Mouse (Mus musculus): ENCODE data around the gene Hk3.

DNA sequence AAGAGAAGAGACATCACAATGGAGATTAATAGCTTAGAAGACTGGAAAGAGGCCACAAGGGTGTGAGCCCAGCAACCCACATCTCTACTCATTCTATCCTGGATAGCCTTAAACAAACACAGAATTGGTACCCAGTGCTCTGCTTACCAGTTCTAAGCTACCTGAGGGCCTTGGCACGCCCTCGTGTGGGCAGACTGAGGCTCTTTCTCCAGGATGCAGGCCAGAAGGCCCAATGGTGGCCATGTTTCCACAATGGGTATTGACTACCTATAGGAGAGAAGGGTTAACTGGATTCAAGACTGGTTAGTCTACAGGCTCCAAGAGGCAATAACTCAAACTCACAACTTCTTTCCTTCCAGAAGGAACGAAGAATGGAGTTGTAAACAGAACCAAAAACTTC, 2.0 kb downstream of the Hk3 start:
- TF ChIP-seq CTCF (IDR thresholded peaks at IDR 0.05; ENCODE audit: extremely low read depth, insufficient read length, insufficient replicate concordance, low read depth, low read length) (no peak), POLR2A (IDR thresholded peaks at IDR 0.05; ENCODE audit: low read depth, low read length) (no peak)
